Mouse (Mus musculus): ENCODE measurements at regions not wholly inside any gene's neighbourhood (a gene's known extent, or its start where the extent isn't known, plus 50 kb on each side); places are given as distances from the start of the nearest gene placed in this dataset.
A peak's percentile ranks its signal among the peaks of the same experiment; 100 is the strongest.

DNA sequence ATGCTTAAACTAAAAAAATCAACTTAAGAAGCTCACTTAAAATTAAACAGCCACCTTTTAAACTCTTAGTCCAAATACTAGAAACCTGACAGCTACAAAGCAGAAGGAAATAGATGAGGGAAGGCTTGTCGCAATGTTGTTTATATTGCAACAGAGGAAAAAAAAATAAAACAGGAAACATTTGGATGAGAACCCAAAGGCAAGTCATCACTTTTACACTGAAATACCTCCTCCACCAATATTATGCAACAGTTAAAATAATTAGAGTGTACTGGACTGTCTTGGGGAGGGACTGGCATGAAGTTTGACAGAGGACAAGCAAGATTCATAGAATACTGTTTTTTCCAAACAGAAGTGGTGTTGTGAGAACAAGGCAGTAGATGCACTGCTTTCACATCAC, 263.6 kb upstream of the Slc30a5 start:
- Histone ChIP-seq H3K36me3 (ENCODE audit: control insufficient read depth, insufficient read depth, low read length) (no peaks in the 10 kb centered on the region), H3K27ac (ENCODE audit: low read depth) (no peak overlapping the region), H3K9me3 (ENCODE audit: control insufficient read depth, low read length) (no peaks in the 10 kb centered on the region), H3K4me2 (ENCODE audit: low read length) (no peak overlapping the region), H3K9ac (ENCODE audit: low read length) (no peak overlapping the region), H3K4me3 (ENCODE audit: low read depth, low read length) (no peak overlapping the region), H3K27me3 (replicated peaks; ENCODE audit: control insufficient read depth, insufficient read depth, low read length) (no peaks in the 10 kb centered on the region), H3K4me1 (replicated peaks; ENCODE audit: control insufficient read depth, insufficient read depth, low read length) (no peaks in the 10 kb centered on the region)
- ATAC-seq (replicated peaks; ENCODE audit: low FRiP score, low TSS enrichment, low read depth) (no peak), DNase-seq (ENCODE audit: low spot score) (no peak)
- 63% methylated on average over 1 of the region's 1 CpGs for WGBS

DNA sequence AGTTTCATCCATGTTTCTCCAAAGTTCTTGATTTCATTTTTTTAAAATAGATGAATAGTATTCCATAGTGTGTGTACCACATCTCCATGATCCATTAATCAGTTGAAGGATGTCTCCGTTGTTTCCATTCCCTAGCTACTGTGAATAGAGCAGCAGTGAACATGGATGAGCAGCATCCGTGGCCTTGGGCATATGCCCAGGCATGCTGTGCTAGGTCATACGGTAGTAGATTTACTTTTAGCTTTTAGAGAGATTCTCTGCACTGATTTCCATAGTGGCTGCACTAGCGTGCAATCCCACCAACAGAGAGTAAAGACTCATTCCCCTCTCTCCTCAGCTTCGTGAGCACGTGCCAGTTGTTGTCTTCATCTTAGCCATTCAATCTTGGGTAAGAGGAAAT, 263.0 kb upstream of the Slc30a5 start:
- Histone ChIP-seq H3K4me3 (ENCODE audit: low read depth, low read length) (no peak overlapping the region), H3K9ac (ENCODE audit: low read length) (no peak overlapping the region), H3K4me1 (replicated peaks; ENCODE audit: control insufficient read depth, insufficient read depth, low read length) (no peaks in the 10 kb centered on the region), H3K27ac (ENCODE audit: low read depth) (no peak overlapping the region), H3K27me3 (replicated peaks; ENCODE audit: control insufficient read depth, insufficient read depth, low read length) (no peaks in the 10 kb centered on the region), H3K36me3 (ENCODE audit: control insufficient read depth, insufficient read depth, low read length) (no peaks in the 10 kb centered on the region), H3K4me2 (ENCODE audit: low read length) (no peak overlapping the region), H3K9me3 (ENCODE audit: control insufficient read depth, low read length) (no peaks in the 10 kb centered on the region)
- ATAC-seq (replicated peaks; ENCODE audit: low FRiP score, low TSS enrichment, low read depth) = no peak
- DNase-seq (ENCODE audit: low spot score) = no peak
- 83% methylated on average over 6 of the region's 6 CpGs for WGBS

DNA sequence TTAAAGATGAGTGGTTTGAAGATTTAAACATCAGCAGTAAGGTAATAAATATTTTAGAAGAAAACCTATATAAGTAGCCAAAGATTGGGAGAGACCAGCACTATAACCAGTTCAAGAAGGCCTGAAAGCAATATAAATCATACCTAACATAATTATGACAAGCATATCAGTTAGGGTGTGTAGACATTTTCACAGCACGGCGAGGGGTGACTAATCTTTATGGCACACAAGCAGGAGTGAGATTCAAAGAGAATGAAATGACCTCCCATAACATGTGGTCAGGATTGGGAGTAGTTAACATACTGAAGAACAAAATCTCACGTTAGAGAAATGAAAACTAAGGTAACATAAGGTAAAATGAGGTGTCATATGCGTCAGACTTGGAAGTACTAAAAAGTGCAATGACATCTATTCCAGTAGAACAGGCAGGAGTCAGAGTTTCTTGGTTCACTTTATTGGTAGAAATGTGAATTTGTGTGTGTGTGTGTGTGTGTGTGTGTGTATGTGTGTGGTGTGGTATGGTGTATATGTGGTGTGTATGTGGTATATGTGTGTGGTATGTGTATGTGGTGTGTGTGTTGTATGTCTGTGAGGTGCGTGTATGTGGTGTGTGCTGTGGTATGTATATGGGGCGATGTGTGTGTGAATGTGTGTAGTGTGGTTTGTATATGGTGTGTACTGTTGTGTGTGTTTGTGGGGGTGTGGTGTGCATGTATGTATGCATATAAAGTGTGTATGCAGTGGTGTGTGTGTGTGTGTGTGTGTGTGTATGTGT, 262.0 kb upstream of the Slc30a5 start:
- H3K4me2 ChIP-seq (ENCODE audit: low read length) = no peak overlapping the region
- H3K4me1 ChIP-seq (replicated peaks; ENCODE audit: control insufficient read depth, insufficient read depth, low read length) = no peaks in the 10 kb centered on the region
- no peaks in the 10 kb centered on the region for H3K27me3 ChIP-seq (replicated peaks; ENCODE audit: control insufficient read depth, insufficient read depth, low read length)
- ATAC-seq (replicated peaks; ENCODE audit: low FRiP score, low TSS enrichment, low read depth) = 0 out of 2 replicates have a peak, but pooled peaks have one; percentile 12
- no peak overlapping the region for H3K9ac ChIP-seq (ENCODE audit: low read length)
- H3K9me3 ChIP-seq (ENCODE audit: control insufficient read depth, low read length) = no peaks in the 10 kb centered on the region
- H3K36me3 ChIP-seq (ENCODE audit: control insufficient read depth, insufficient read depth, low read length) = no peaks in the 10 kb centered on the region
- no peak overlapping the region for H3K27ac ChIP-seq (ENCODE audit: low read depth)
- DNase-seq (ENCODE audit: low spot score) = no peak
- WGBS = 70% methylated on average over 6 of the region's 6 CpGs
- no peak overlapping the region for H3K4me3 ChIP-seq (ENCODE audit: low read depth, low read length)

DNA sequence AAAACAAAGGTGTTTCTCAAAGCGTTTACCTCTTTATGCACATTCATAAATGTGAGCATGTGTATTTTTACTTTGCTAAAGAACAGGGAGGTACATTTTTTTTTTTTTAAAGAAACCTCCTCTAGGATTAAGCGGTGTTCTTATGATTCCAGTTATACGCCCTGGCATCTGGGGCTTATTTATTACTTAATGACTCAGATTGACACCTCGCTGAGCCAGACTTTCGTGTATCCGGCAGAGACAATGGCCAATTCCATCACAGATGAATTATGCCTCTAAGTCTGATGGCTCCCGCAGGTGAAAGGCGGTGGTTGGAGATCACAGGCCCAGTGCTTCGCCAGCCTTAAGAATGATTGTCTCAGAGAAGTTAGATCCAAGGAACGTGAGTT, 259.5 kb upstream of the Slc30a5 start:
- 85% methylated on average over 10 of the region's 10 CpGs for WGBS
- Histone ChIP-seq H3K4me3 (ENCODE audit: low read depth, low read length) (no peak overlapping the region), H3K36me3 (ENCODE audit: control insufficient read depth, insufficient read depth, low read length) (no peaks in the 10 kb centered on the region), H3K9me3 (ENCODE audit: control insufficient read depth, low read length) (no peaks in the 10 kb centered on the region), H3K27me3 (replicated peaks; ENCODE audit: control insufficient read depth, insufficient read depth, low read length) (no peaks in the 10 kb centered on the region), H3K4me2 (ENCODE audit: low read length) (no peak overlapping the region), H3K27ac (ENCODE audit: low read depth) (no peak overlapping the region), H3K9ac (ENCODE audit: low read length) (no peak overlapping the region), H3K4me1 (replicated peaks; ENCODE audit: control insufficient read depth, insufficient read depth, low read length) (no peaks in the 10 kb centered on the region)
- DNase-seq (ENCODE audit: low spot score) (no peak), ATAC-seq (replicated peaks; ENCODE audit: low FRiP score, low TSS enrichment, low read depth) (no peak)

DNA sequence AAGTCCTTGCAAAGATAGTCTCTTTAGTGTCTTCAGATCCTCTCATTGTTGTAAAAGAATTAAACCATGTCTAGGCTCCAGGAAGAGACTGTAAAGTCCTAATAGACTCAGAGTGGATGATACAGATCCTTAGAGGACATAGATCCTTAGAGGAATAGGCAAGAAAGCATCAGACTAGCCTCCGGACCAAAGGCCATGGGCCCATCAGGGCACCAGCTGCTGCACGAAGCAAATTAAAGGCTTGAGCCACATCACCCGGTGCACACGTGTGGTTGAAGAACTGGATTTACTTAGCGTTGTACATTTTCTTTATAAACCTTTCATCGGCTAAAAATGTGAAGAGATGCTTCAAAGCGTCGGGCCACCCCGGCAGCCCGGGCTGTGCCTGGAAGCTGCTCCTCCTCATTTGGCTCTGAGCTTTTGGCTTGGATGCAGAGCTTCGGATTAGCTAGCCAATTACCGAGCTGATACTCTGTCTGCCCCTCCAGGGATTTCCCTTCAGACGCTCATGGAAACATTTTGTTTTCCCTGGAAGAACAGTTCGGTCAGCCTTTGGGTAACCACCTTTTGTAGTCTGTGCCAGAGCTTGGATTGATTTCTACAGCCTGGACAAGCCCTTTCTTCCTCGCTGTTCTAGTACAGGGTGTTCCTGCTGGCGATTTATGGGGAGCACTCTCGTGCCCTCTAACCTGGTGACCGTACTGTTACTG, 259.0 kb upstream of the Slc30a5 start:
- H3K36me3 ChIP-seq (ENCODE audit: control insufficient read depth, insufficient read depth, low read length) = no peaks in the 10 kb centered on the region
- WGBS = 86% methylated on average over 18 of the region's 18 CpGs
- no peak for ATAC-seq (replicated peaks; ENCODE audit: low FRiP score, low TSS enrichment, low read depth)
- H3K27me3 ChIP-seq (replicated peaks; ENCODE audit: control insufficient read depth, insufficient read depth, low read length) = no peaks in the 10 kb centered on the region
- H3K27ac ChIP-seq (ENCODE audit: low read depth) = no peak overlapping the region
- H3K9ac ChIP-seq (ENCODE audit: low read length) = no peak overlapping the region
- H3K4me1 ChIP-seq (replicated peaks; ENCODE audit: control insufficient read depth, insufficient read depth, low read length) = no peaks in the 10 kb centered on the region
- H3K4me3 ChIP-seq (ENCODE audit: low read depth, low read length) = no peak overlapping the region
- DNase-seq (ENCODE audit: low spot score) = no peak
- H3K9me3 ChIP-seq (ENCODE audit: control insufficient read depth, low read length) = no peaks in the 10 kb centered on the region
- no peak overlapping the region for H3K4me2 ChIP-seq (ENCODE audit: low read length)

DNA sequence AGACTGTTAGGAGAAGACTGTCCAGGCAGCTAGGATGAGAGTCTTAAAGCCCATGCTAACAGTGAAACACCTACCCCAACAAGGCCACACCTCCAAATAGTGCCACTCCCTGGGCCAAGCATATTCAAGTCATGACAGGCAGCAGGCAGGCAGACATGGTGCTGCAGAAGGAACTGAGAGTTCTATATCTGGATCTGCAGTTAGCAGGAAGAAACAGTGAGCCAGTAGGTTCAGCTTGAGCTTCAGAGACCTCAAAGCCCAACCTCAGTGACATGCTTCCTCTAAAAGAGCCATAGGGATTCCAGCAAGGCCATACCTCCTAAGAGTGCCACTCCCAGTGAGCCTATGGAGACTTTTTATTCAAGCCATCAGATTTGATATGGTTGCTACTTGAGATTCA, 252.0 kb upstream of the Slc30a5 start:
- no peaks in the 10 kb centered on the region for H3K36me3 ChIP-seq (ENCODE audit: control insufficient read depth, insufficient read depth, low read length)
- H3K9ac ChIP-seq (ENCODE audit: low read length) = no peak overlapping the region
- no peak for DNase-seq (ENCODE audit: low spot score)
- no peak overlapping the region for H3K4me3 ChIP-seq (ENCODE audit: low read depth, low read length)
- H3K9me3 ChIP-seq (ENCODE audit: control insufficient read depth, low read length) = no peaks in the 10 kb centered on the region
- H3K4me2 ChIP-seq (ENCODE audit: low read length) = no peak overlapping the region
- H3K27me3 ChIP-seq (replicated peaks; ENCODE audit: control insufficient read depth, insufficient read depth, low read length) = no peaks in the 10 kb centered on the region
- H3K4me1 ChIP-seq (replicated peaks; ENCODE audit: control insufficient read depth, insufficient read depth, low read length) = no peaks in the 10 kb centered on the region
- no peak overlapping the region for H3K27ac ChIP-seq (ENCODE audit: low read depth)
- ATAC-seq (replicated peaks; ENCODE audit: low FRiP score, low TSS enrichment, low read depth) = no peak

DNA sequence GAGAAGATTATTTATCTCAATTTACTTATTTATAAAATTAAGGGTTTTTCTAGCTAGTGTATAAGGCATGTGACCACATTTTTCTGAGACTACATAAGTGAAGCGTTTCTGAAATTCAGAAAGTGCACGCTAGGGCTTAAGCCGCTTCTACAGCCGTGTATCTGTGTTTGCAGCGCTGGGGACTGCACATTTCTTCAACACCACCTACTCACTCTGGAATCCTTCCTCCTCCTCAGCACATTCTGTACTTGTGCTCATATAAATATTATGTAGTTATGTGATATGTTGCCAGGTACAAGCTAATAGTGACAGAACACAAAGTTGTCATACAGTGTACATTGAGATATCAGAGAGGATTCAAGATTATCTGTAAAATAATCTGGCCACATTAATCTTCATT, 251.0 kb upstream of the Slc30a5 start:
- Histone ChIP-seq H3K27me3 (replicated peaks; ENCODE audit: control insufficient read depth, insufficient read depth, low read length) (no peaks in the 10 kb centered on the region), H3K4me1 (replicated peaks; ENCODE audit: control insufficient read depth, insufficient read depth, low read length) (no peaks in the 10 kb centered on the region), H3K27ac (ENCODE audit: low read depth) (no peak overlapping the region), H3K9ac (ENCODE audit: low read length) (no peak overlapping the region), H3K9me3 (ENCODE audit: control insufficient read depth, low read length) (no peaks in the 10 kb centered on the region), H3K36me3 (ENCODE audit: control insufficient read depth, insufficient read depth, low read length) (no peaks in the 10 kb centered on the region), H3K4me2 (ENCODE audit: low read length) (no peak overlapping the region), H3K4me3 (ENCODE audit: low read depth, low read length) (no peak overlapping the region)
- 94% methylated on average over 5 of the region's 5 CpGs for WGBS
- ATAC-seq (replicated peaks; ENCODE audit: low FRiP score, low TSS enrichment, low read depth) = no peak
- DNase-seq (ENCODE audit: low spot score) = no peak

DNA sequence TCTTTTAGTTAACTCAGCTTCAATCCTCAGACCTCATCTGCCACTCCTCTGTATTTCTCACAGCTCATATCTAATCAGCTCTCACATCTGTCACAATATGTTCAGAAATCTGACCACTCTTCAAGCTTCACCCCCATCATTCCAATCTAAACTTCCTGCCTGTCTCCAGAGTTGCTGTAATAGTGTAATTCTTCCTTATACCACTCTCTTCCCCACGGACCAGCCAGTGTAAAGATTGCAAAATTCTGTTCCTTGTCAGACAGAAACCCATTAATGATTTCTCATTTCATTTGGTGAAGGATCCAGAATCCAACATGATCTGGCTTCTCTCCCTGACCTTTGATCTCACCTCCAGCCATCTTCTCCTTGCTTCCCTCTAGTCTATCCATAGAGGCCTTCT, 250.2 kb upstream of the Slc30a5 start:
- Histone ChIP-seq H3K36me3 (ENCODE audit: control insufficient read depth, insufficient read depth, low read length) (no peaks in the 10 kb centered on the region), H3K4me3 (ENCODE audit: low read depth, low read length) (no peak overlapping the region), H3K9me3 (ENCODE audit: control insufficient read depth, low read length) (no peaks in the 10 kb centered on the region), H3K27me3 (replicated peaks; ENCODE audit: control insufficient read depth, insufficient read depth, low read length) (no peaks in the 10 kb centered on the region), H3K27ac (ENCODE audit: low read depth) (no peak overlapping the region), H3K4me1 (replicated peaks; ENCODE audit: control insufficient read depth, insufficient read depth, low read length) (no peaks in the 10 kb centered on the region), H3K9ac (ENCODE audit: low read length) (no peak overlapping the region), H3K4me2 (ENCODE audit: low read length) (no peak overlapping the region)
- ATAC-seq (replicated peaks; ENCODE audit: low FRiP score, low TSS enrichment, low read depth) (no peak), DNase-seq (ENCODE audit: low spot score) (no peak)
- WGBS = 65% methylated on average over 1 of the region's 1 CpGs

DNA sequence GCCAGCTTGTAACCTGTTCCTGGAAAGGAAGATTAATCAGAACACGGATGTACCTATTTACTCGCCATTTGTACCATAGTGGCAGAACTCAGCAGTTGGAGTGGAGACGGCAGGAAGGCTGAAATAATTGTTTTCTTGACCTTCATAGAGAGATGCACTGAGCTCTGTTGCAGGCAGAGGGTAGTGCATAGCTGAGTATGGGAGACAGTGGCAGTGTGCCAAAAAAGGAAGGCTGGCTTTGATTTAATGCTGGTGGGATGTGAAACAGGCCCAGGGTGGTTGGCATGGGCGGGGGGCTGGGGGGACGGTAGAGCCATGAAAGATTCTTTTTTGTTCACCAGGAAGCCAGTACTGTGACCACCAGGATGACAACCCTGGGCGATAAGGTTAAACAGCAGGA, 235.3 kb upstream of the Slc30a5 start:
- WGBS = 64% methylated on average over 6 of the region's 6 CpGs
- ATAC-seq (replicated peaks; ENCODE audit: low FRiP score, low TSS enrichment, low read depth) (no peak), DNase-seq (ENCODE audit: low spot score) (no peak)
- no peak overlapping the region for H3K4me3 ChIP-seq (ENCODE audit: low read depth, low read length)
- H3K36me3 ChIP-seq (ENCODE audit: control insufficient read depth, insufficient read depth, low read length) = no peaks in the 10 kb centered on the region
- H3K9ac ChIP-seq (ENCODE audit: low read length) = no peak overlapping the region
- H3K27ac ChIP-seq (ENCODE audit: low read depth) = no peak overlapping the region
- no peak overlapping the region for H3K4me2 ChIP-seq (ENCODE audit: low read length)
- no peaks in the 10 kb centered on the region for H3K4me1 ChIP-seq (replicated peaks; ENCODE audit: control insufficient read depth, insufficient read depth, low read length)
- no peaks in the 10 kb centered on the region for H3K27me3 ChIP-seq (replicated peaks; ENCODE audit: control insufficient read depth, insufficient read depth, low read length)
- H3K9me3 ChIP-seq (ENCODE audit: control insufficient read depth, low read length) = no peaks in the 10 kb centered on the region

All from intestine, embryonic 14.5 days (tissue).